Mouse (Mus musculus) urinary bladder, adult 2 months (tissue): ENCODE data around the gene Cby3. TPM values are rescaled to one million over a fixed set of nuclear protein-coding genes. Genes with fewer than 3 reads are reported as not detected.

Experiments
- DNase-seq: peaks from one replicate; pipeline ENCODE4 v3.0.0; 2022; ENCODE audit warnings: low spot score
- polyA plus RNA-seq: library from polyadenylated mRNA; depleted of rRNA; stranded (reverse); fragments of >200 nt; gene quantifications from 2 replicates; pipeline ENCODE4 v1.2.3, GENCODE M21; 2012; rRNA removed

Cby3 gene
- polyA plus RNA-seq, 1 experiment: 0.12 TPM

GRCm38 (mm10) chr11:50388217-50388929 lies 34.1 kb downstream of the Cby3 start:
- no peak for DNase-seq

- DNase-seq: no peak
Observed at GRCm38 (mm10) chr11:50389011-50389410, 34.7 kb downstream of the Cby3 start.

DNA sequence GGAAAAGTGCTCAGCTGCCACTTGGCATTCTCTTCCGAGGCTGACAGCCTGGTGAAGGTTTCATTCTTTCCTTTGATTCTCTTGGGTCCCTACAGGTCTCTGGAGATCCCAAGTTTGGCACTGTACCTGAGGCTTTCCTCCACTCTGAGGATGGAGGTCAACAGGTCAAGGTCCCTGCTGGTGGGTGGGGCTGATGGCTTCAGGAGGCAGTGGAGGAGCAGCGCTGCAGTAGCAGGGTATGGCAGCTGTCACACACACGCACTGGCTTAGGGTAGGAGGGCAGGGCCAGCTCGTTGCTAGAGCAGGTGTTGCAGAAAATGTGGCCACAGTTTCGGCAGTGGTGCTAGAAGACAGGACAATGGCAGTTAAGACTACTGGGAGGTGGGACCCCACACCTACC lies 35.4 kb downstream of the Cby3 start:
- no peak for DNase-seq

GRCm38 (mm10) chr11:50391272-50391960 lies 37.2 kb downstream of the Cby3 start:
- DNase-seq: no peak

GRCm38 (mm10) chr11:50393306-50393705 lies 39.0 kb downstream of the Cby3 start:
- no peak for DNase-seq

DNA sequence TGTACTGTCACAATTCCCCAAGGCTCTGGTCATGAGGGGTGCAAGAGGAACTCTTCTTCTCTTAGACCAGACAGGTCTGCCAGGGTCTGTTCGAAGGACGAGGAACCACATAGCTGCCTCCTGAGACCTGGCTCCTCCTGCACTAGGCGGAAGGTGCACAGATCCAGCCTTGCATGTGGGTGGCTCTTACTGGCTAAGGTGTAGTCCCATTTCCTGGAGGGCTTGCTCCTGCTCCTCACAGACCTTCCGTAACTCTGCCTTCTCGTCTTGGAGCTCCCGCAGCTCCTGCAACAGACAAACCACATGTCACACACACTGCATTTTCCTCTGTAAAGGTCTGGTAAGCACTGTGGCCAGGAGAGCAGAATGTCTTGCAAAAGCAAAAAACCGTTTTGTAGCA lies 40.5 kb downstream of the Cby3 start:
- no peak for DNase-seq

DNA sequence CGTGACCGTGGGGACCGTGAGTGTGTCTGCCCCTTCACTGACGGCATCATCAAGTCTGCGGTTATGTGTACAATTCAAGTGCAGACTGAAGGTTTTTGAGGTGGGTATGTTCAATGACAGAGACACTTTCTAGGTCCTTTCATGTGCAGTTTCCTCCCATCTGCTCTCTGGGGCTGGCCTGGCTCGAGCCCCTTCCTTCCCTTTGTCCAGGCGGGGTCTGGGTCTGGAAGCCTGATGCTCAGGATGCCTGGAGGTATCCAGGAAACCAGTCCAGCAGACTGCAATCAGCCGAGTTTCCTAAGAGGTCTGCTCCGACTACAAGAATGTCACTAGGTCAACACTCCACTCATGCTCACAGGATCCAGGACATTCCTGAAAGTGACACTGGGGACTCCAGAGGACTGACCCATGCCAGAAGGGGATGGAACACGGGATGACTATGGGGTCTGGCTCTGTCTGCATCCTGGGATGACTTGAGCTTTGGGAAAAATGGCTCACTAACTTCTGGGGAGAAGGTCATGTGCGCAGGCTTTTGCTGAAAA lies 42.6 kb downstream of the Cby3 start:
- no peak for DNase-seq

- DNase-seq: no peak
Observed at GRCm38 (mm10) chr11:50397316-50397715, 43.1 kb downstream of the Cby3 start.

- DNase-seq: no peak
Observed at GRCm38 (mm10) chr11:50398803-50399202, 44.5 kb downstream of the Cby3 start.

GRCm38 (mm10) chr11:50402481-50402880 lies 48.2 kb downstream of the Cby3 start:
- DNase-seq: no peak

DNA sequence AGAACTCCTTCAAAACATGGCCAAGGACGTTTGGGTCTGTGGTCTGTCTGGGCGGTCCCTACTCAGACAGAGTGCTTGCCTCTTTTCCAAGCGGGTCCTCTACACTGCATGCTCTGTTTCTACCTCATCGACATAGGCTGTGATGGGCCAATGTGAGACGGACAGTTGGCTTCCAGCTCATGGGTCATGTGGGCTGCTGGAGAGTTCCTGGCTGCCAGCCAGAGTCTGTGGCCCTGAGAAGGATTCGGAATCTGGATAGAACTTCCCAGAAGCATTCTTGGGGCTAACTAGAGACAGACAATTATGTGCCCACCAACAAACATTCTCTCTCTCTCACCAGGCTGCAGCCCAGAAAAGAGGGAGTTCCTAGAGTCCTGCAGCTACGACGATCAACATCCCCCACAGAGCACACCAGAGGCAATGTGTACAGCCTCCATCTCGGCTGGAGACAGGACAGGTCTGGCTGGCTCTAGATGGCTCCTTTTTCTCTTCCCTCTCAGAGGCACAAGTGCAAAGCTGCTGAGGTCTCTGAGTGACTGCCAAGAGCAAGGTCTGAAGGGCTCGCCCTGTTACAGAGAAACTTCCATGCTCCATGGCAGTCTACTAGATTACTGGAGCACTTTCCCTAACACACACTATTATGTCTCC lies 49.2 kb downstream of the Cby3 start:
- DNase-seq: no peak

- no peak for DNase-seq
Observed at GRCm38 (mm10) chr11:50407235-50407634, 53.0 kb downstream of the Cby3 start.

Other genes starting within 250 kb of the Cby3 start
- gene Tbc1d9b, start 223.1 kb upstream of the Cby3 start, polyA plus RNA-seq: 36.3 and 45.8 TPM in 2 replicates
- 8.7 and 11.5 TPM in 2 replicates for gene Mrnip, start 180.0 kb upstream of the Cby3 start, polyA plus RNA-seq
- gene Sqstm1, start 143.6 kb upstream of the Cby3 start, polyA plus RNA-seq: 317 and 373 TPM in 2 replicates
- 47.4 and 54.3 TPM in 2 replicates for gene Mgat4b, start 143.6 kb upstream of the Cby3 start, polyA plus RNA-seq
- 16.8 and 36.1 TPM in 2 replicates for gene Ltc4s, start 115.8 kb upstream of the Cby3 start, polyA plus RNA-seq
- gene Maml1, start 62.2 kb upstream of the Cby3 start, polyA plus RNA-seq: 12.2 and 15.2 TPM in 2 replicates
- gene Canx, start 28.8 kb upstream of the Cby3 start, polyA plus RNA-seq: 177 and 247 TPM in 2 replicates
- 251 and 299 TPM in 2 replicates for gene Hnrnph1, start 22.5 kb downstream of the Cby3 start, polyA plus RNA-seq
- 27.2 and 29.3 TPM in 2 replicates for gene Rufy1, start 76.7 kb downstream of the Cby3 start, polyA plus RNA-seq
- gene Adamts2, start 247.6 kb downstream of the Cby3 start, polyA plus RNA-seq: 30.9 and 45.5 TPM in 2 replicates